Mouse (Mus musculus) kidney, embryonic 14.5 days (tissue): Measurements from ENCODE around the gene Epas1. TPM values are rescaled to one million over a fixed set of nuclear protein-coding genes. Genes with fewer than 3 reads are reported as not detected.
A peak's percentile ranks its signal among the peaks of the same experiment; 100 is the strongest.

Source experiments
- ATAC-seq: fragments of 200-750 bp; cut with Nextera tagmentation; 2 replicates; pipeline ENCODE4 v1.8.0; 2017; ENCODE audit warnings: moderate number of reproducible peaks, mild to moderate bottlenecking, moderate TSS enrichment, moderate library complexity; ENCODE audit not compliant: low FRiP score, low TSS enrichment
- H3K27ac ChIP-seq: fragments of 300-500 bp; sonication (generic); 2 replicates; pipeline ENCODE4 v1.5.1; 2014; ENCODE audit warnings: low read depth, mild to moderate bottlenecking, low read length, moderate library complexity, mixed read lengths
- H3K27me3 ChIP-seq: fragments of 300-500 bp; sonication (generic); 2 replicates; pipeline ENCODE4 v1.6.1; 2014; ENCODE audit warnings: mild to moderate bottlenecking, low read length; ENCODE audit not compliant: control insufficient read depth, insufficient read depth
- H3K36me3 ChIP-seq: fragments of 300-500 bp; sonication (generic); 2 replicates; pipeline ENCODE4 v1.6.1; 2014; ENCODE audit warnings: low read length, mixed read lengths; ENCODE audit not compliant: control insufficient read depth, insufficient read depth
- H3K4me1 ChIP-seq: fragments of 300-500 bp; sonication (generic); 2 replicates; pipeline ENCODE4 v1.6.1; 2014; ENCODE audit warnings: low read length, mixed read lengths; ENCODE audit not compliant: control insufficient read depth, insufficient read depth
- H3K4me2 ChIP-seq: fragments of 300-500 bp; sonication (generic); replicated peaks from 2 replicates; pipeline ENCODE4 v1.6.1; 2014; ENCODE audit warnings: low read depth, mild to moderate bottlenecking, low read length
- H3K4me3 ChIP-seq: fragments of 300-500 bp; sonication (generic); 2 replicates; pipeline ENCODE4 v1.5.1; 2014; ENCODE audit warnings: mild to moderate bottlenecking, low read length
- H3K9ac ChIP-seq: fragments of 300-500 bp; sonication (generic); 2 replicates; pipeline ENCODE4 v1.6.1; 2014; ENCODE audit warnings: low read depth, mild to moderate bottlenecking, low read length, moderate library complexity
- H3K9me3 ChIP-seq: fragments of 300-500 bp; sonication (generic); 2 replicates; pipeline ENCODE4 v1.6.1; 2016; ENCODE audit warnings: low read length; ENCODE audit not compliant: control insufficient read depth
- WGBS: fragments of 180-500 bp; shearing (Covaris S2); extraction: QIAGEN DNeasy Blood & Tissue Kit; methylation state at CpG from one replicate; pipeline ENCODE4 v1.1.7; 2014; 5-methylcytosine and 5-hydroxymethylcytosine counted together
- polyA plus RNA-seq: library from polyadenylated mRNA; unstranded; fragments of >200 nt; fragmentation: Nextera tagmentation; extraction: Ambion mirVana; gene quantifications from 2 replicates; pipeline ENCODE4 v1.2.1, GENCODE M21; 2014

Gene Epas1
- polyA plus RNA-seq, 1 experiment from 2014 or later = 12.8 TPM

- no peak overlapping the region for H3K9ac ChIP-seq
- H3K27ac ChIP-seq = no peak overlapping the region
- peaks cover 13% of the 10 kb centered on the region; the same call in 1 of the 2 replicates for H3K4me1 ChIP-seq
- no peaks in the 10 kb centered on the region for H3K27me3 ChIP-seq
- 65% methylated on average over 15 of the region's 15 CpGs for WGBS
- no peaks in the 10 kb centered on the region for H3K9me3 ChIP-seq
- H3K36me3 ChIP-seq = no peaks in the 10 kb centered on the region
- H3K4me3 ChIP-seq = no peak overlapping the region
- H3K4me2 ChIP-seq = no peak overlapping the region
- ATAC-seq = no peak
Observed at GRCm38 (mm10) chr17:86779191-86780130, 26.0 kb downstream of the Epas1 start.

- no peaks in the 10 kb centered on the region for H3K36me3 ChIP-seq
- H3K9ac ChIP-seq = no peak overlapping the region
- H3K4me3 ChIP-seq = no peak overlapping the region
- WGBS = 85% methylated on average over 6 of the region's 6 CpGs
- H3K4me1 ChIP-seq = peaks cover 23% of the 10 kb centered on the region
- no peaks in the 10 kb centered on the region for H3K9me3 ChIP-seq
- H3K27ac ChIP-seq = no peak overlapping the region
- ATAC-seq = no peak
- no peak overlapping the region for H3K4me2 ChIP-seq
- no peaks in the 10 kb centered on the region for H3K27me3 ChIP-seq
Observed at GRCm38 (mm10) chr17:86780708-86781318, 27.3 kb downstream of the Epas1 start.

- Histone ChIP-seq H3K4me1 (peaks cover 23% of the 10 kb centered on the region), H3K27me3 (no peaks in the 10 kb centered on the region), H3K27ac (no peak overlapping the region), H3K4me2 (no peak overlapping the region), H3K4me3 (no peak overlapping the region), H3K36me3 (no peaks in the 10 kb centered on the region), H3K9ac (no peak overlapping the region), H3K9me3 (no peaks in the 10 kb centered on the region)
- WGBS = 62% methylated on average over 12 of the region's 12 CpGs
- no peak for ATAC-seq
Observed at GRCm38 (mm10) chr17:86781755-86782400, 28.4 kb downstream of the Epas1 start.

- H3K27me3 ChIP-seq = no peaks in the 10 kb centered on the region
- no peak overlapping the region for H3K4me2 ChIP-seq
- no peaks in the 10 kb centered on the region for H3K9me3 ChIP-seq
- no peak for ATAC-seq
- peaks cover 23% of the 10 kb centered on the region for H3K4me1 ChIP-seq
- no peak overlapping the region for H3K4me3 ChIP-seq
- no peaks in the 10 kb centered on the region for H3K36me3 ChIP-seq
- no peak overlapping the region for H3K9ac ChIP-seq
- 79% methylated on average over 10 of the region's 10 CpGs for WGBS
- H3K27ac ChIP-seq = no peak overlapping the region
Observed at GRCm38 (mm10) chr17:86784405-86784977, 31.0 kb downstream of the Epas1 start.

GRCm38 (mm10) chr17:86785612-86786011, 32.1 kb downstream of the Epas1 start:
- WGBS = 46% methylated on average over 7 of the region's 7 CpGs
- ATAC-seq = no peak
- no peak overlapping the region for H3K4me2 ChIP-seq

GRCm38 (mm10) chr17:86786496-86786895, 33.0 kb downstream of the Epas1 start:
- Histone ChIP-seq H3K4me2 (no peak overlapping the region), H3K27ac (no peak overlapping the region), H3K36me3 (no peaks in the 10 kb centered on the region), H3K27me3 (no peaks in the 10 kb centered on the region), H3K9ac (no peak overlapping the region), H3K4me1 (peaks cover 23% of the 10 kb centered on the region), H3K9me3 (no peaks in the 10 kb centered on the region), H3K4me3 (no peak overlapping the region)
- ATAC-seq = no peak
- 68% methylated on average over 7 of the region's 7 CpGs for WGBS

More at GRCm38 (mm10) chr17:86785612-86786011, 32.1 kb downstream of the Epas1 start:
- Histone ChIP-seq H3K27ac (peak overlapping the region; percentile 47; the same call in 1 of the 2 replicates), H3K9me3 (no peaks in the 10 kb centered on the region), H3K36me3 (no peaks in the 10 kb centered on the region), H3K4me1 (peaks cover 23% of the 10 kb centered on the region), H3K9ac (no peak overlapping the region; the same call in 1 of the 2 replicates), H3K4me3 (no peak overlapping the region), H3K27me3 (no peaks in the 10 kb centered on the region)

- H3K27ac ChIP-seq = no peak overlapping the region
- H3K9me3 ChIP-seq = no peaks in the 10 kb centered on the region
- WGBS = 52% methylated on average over 7 of the region's 7 CpGs
- H3K27me3 ChIP-seq = no peaks in the 10 kb centered on the region
- no peaks in the 10 kb centered on the region for H3K36me3 ChIP-seq
- ATAC-seq = no peak
- H3K4me2 ChIP-seq = no peak overlapping the region
- H3K4me3 ChIP-seq = no peak overlapping the region
- H3K9ac ChIP-seq = no peak overlapping the region
- peaks cover 18% of the 10 kb centered on the region for H3K4me1 ChIP-seq
Observed at GRCm38 (mm10) chr17:86787805-86788204, 34.3 kb downstream of the Epas1 start.

GRCm38 (mm10) chr17:86788316-86788715, 34.8 kb downstream of the Epas1 start:
- no peaks in the 10 kb centered on the region for H3K27me3 ChIP-seq
- H3K9ac ChIP-seq = no peak overlapping the region
- peaks cover 18% of the 10 kb centered on the region for H3K4me1 ChIP-seq
- no peak overlapping the region for H3K27ac ChIP-seq
- no peak overlapping the region for H3K4me3 ChIP-seq
- H3K9me3 ChIP-seq = no peaks in the 10 kb centered on the region
- H3K36me3 ChIP-seq = no peaks in the 10 kb centered on the region
- ATAC-seq = no peak
- no peak overlapping the region for H3K4me2 ChIP-seq
- 43% methylated on average over 6 of the region's 6 CpGs for WGBS
